Mouse (Mus musculus): ENCODE results near the gene Rbm25. TPM values are rescaled to one million over a fixed set of nuclear protein-coding genes. Genes with fewer than 3 reads are reported as not detected.

The Rbm25 gene
- 76.5 TPM for polyA plus RNA-seq (2014; fragmentation: Illumina TruSeq; extraction: RNeasy Lipid Tissue Mini Kit (QIAGEN cat#74804); ENCODE audit: low read depth, low replicate concordance)

DNA sequence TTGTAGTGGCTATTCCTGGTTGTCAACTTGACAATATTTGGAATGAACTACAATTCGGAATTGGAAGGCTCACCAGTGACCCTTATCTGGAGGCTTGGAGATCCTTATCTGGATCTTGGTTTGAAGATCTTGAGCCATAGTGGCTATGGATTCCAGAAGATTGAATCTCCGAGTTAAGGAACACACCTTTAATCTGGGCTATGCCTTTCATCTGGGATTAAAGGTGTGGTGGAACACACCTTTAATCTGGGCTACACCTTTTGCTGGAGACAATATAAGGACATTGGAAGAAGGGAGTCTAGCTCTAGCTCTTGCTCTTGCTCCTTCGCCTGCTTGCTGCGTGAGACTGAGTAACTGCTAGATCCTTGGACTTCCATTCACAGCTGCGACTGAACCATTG is at the start of gene Rbm25:
Gene Rbm25 (plus strand): TSS at position 301 of the 400 bp plus-strand sequence.

DNA sequence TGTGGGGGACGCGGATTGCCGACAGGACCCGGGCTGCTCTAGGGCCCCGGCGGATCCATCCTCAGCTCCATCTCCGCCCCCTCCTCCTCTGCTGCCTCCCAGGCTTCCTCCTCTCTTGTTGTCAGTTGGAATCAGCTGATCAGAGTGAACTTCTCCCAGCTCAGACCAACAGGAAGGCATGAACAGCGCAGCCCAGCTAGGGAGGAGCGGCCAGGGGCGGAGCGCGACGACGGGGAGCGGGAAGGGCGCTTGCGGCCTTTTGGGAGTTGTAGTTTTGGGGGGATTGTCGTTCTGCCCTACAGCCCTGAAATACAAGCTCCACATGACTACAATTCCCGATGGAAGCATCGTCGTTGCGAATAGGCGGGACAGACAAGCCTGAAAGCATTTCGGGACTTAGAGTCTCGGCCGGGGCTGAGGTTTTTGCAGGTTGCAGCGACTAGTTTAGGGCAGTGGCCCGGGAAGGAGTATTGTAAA is 34.0 kb upstream of the Rbm25 start, which contains the start of gene Zfyve1:
Gene Zfyve1 (minus strand): TSS at position 198 of the 477 bp plus-strand sequence.

DNA sequence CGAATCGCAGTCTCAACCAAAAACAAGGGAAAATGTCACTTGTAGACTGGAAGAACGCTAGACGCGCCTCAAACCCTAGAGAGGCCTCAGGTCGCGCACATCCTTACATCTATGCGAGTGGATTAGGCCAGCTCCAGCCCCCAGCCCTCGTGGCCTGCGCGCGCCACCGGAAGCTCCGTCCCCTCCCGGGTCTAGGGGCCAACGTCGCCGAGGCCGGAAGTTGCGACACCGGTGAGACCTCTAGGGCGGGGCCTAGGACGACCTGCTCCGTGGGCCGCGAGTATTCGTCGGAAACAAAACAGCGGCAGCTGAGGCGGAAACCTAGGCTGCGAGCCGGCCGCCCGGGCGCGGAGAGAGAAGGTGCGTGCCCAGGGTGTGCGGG is 56.9 kb downstream of the Rbm25 start, which contains the start of gene Psen1:
Gene Psen1 (plus strand): TSS at position 219 of the 382 bp plus-strand sequence.

Other genes with a start within 250 kb of the Rbm25 start
- gene Dpf3, start 143.5 kb upstream of the Rbm25 start, polyA plus RNA-seq (2014; fragmentation: Illumina TruSeq; extraction: RNeasy Lipid Tissue Mini Kit (QIAGEN cat#74804); ENCODE audit: low read depth, low replicate concordance): 2.6 TPM
- 32.1 TPM for gene Dcaf4, start 110.8 kb upstream of the Rbm25 start, polyA plus RNA-seq (2014; fragmentation: Illumina TruSeq; extraction: RNeasy Lipid Tissue Mini Kit (QIAGEN cat#74804); ENCODE audit: low read depth, low replicate concordance)
- gene Zfyve1, start 34.0 kb upstream of the Rbm25 start, polyA plus RNA-seq (2014; fragmentation: Illumina TruSeq; extraction: RNeasy Lipid Tissue Mini Kit (QIAGEN cat#74804); ENCODE audit: low read depth, low replicate concordance): 24.9 TPM
- 47.5 TPM for gene Psen1, start 56.9 kb downstream of the Rbm25 start, polyA plus RNA-seq (2014; fragmentation: Illumina TruSeq; extraction: RNeasy Lipid Tissue Mini Kit (QIAGEN cat#74804); ENCODE audit: low read depth, low replicate concordance)
- gene Papln, start 132.4 kb downstream of the Rbm25 start, polyA plus RNA-seq (2014; fragmentation: Illumina TruSeq; extraction: RNeasy Lipid Tissue Mini Kit (QIAGEN cat#74804); ENCODE audit: low read depth, low replicate concordance): 6.5 TPM

Measured in adipose tissue, adult 10 weeks (tissue).